Mouse (Mus musculus) adrenal gland, adult 18-20 months (tissue): ENCODE results near the gene Stag1. TPM values are rescaled to one million over a fixed set of nuclear protein-coding genes. Genes with fewer than 3 reads are reported as not detected.

ENCODE experiments used
- DNase-seq, 2 experiments: peaks; one replicate each; pipeline ENCODE4 v3.0.0; 2021 to 2022; ENCODE audit warnings: low spot score in 2 of 2
- long read RNA-seq, 2 experiments: library from polyadenylated mRNA; stranded (forward); transcript quantifications; one replicate each; pipeline ENCODE4 v2.0.0; 2021
- total RNA-seq, 2 experiments: library from RNA; stranded (reverse); gene quantifications; 1 replicate in 1 of 2; 2 replicates in 1 of 2; pipeline ENCODE4 v1.2.3; 2021

Gene Stag1
- total RNA-seq: 10 to 100 TPM; 31.4 to 33.8 TPM
- long read RNA-seq, experiment 1, full-length matches to known transcripts: 5 of 5 reads
- long read RNA-seq, experiment 1, partial matches to known transcripts: 0 of 5 reads
- long read RNA-seq, experiment 1, other reads (novel, unspliced or antisense): 0 of 5 reads
- long read RNA-seq, experiment 2, full-length matches to known transcripts: 6 of 10 reads
- long read RNA-seq, experiment 2, partial matches to known transcripts: 1 of 10 reads
- long read RNA-seq, experiment 2, other reads (novel, unspliced or antisense): 3 of 10 reads

GRCm38 (mm10) chr9:100597546-100597945, at the start of gene Stag1:
Gene Stag1, plus strand, starts transcription at chr9:100597798.
- no peak for DNase-seq

GRCm38 (mm10) chr9:100548313-100548712, 49.3 kb upstream of the Stag1 start:
- no peak for DNase-seq

- DNase-seq: no peak
These were observed 41.9 kb upstream of the Stag1 start for GRCm38 (mm10) chr9:100555686-100556085.

GRCm38 (mm10) chr9:100558023-100558573, 39.5 kb upstream of the Stag1 start:
- DNase-seq: no peak

- DNase-seq: no peak
These were observed 38.6 kb upstream of the Stag1 start for GRCm38 (mm10) chr9:100558991-100559390.

- no peak for DNase-seq
These were observed 37.2 kb upstream of the Stag1 start for GRCm38 (mm10) chr9:100560251-100560890.

- peak; percentile 42 to 47 for DNase-seq
These were observed 27.6 kb upstream of the Stag1 start for GRCm38 (mm10) chr9:100569798-100570625.

- peak; percentile 45 to 46 for DNase-seq
These were observed 26.9 kb upstream of the Stag1 start, which contains the start of gene Slc35g2 for GRCm38 (mm10) chr9:100570626-100571233. Gene Slc35g2, minus strand, starts transcription at chr9:100571090.

GRCm38 (mm10) chr9:100571511-100571910, 26.1 kb upstream of the Stag1 start:
- DNase-seq: no peak

GRCm38 (mm10) chr9:100573300-100573699, 24.3 kb upstream of the Stag1 start:
- DNase-seq: no peak

- DNase-seq: no peak
These were observed 23.7 kb upstream of the Stag1 start for GRCm38 (mm10) chr9:100573942-100574341.

- no peak for DNase-seq
These were observed 17.3 kb upstream of the Stag1 start for GRCm38 (mm10) chr9:100580196-100580740.

- no peak for DNase-seq
These were observed 15.8 kb upstream of the Stag1 start for GRCm38 (mm10) chr9:100581543-100582492.

- peak in 1 of 2 experiments; percentile 29 for DNase-seq
These were observed 14.6 kb upstream of the Stag1 start for GRCm38 (mm10) chr9:100582883-100583575.

GRCm38 (mm10) chr9:100584031-100584430, 13.6 kb upstream of the Stag1 start:
- no peak for DNase-seq

- no peak for DNase-seq
These were observed 7.1 kb upstream of the Stag1 start for GRCm38 (mm10) chr9:100590462-100590861.

- DNase-seq: no peak
These were observed 1.3 kb upstream of the Stag1 start for GRCm38 (mm10) chr9:100596317-100596716.

GRCm38 (mm10) chr9:100599761-100600328, 2.2 kb downstream of the Stag1 start:
- peak in 1 of 2 experiments; percentile 24 for DNase-seq

GRCm38 (mm10) chr9:100602130-100602529, 4.5 kb downstream of the Stag1 start:
- no peak for DNase-seq
